Mouse (Mus musculus) cerebellum, adult 2 months (tissue): Measurements from ENCODE around the gene Gm19684.
"Not testable (repeated sequence)": the region's sequence is repeated elsewhere in the genome, so short reads cannot be mapped to it uniquely, and the experiment has no call there.

Source experiments
- CTCF ChIP-seq: fragments of 200-500 bp; IDR thresholded peaks from 2 replicates; pipeline ENCODE4 v1.5.1; 2011; ENCODE audit warnings: low read depth, mild to moderate bottlenecking, control low read depth, low read length, moderate library complexity, borderline replicate concordance; ENCODE audit not compliant: insufficient read depth
- POLR2A ChIP-seq: fragments of 200-500 bp; IDR thresholded peaks from 2 replicates; pipeline ENCODE4 v1.6.1; 2011; ENCODE audit warnings: low read length, control low read depth, borderline replicate concordance; ENCODE audit not compliant: insufficient read depth

GRCm38 (mm10) chr17:36135421-36136231 lies 14.1 kb downstream of the Gm19684 start:
- TF ChIP-seq POLR2A, CTCF: not testable (repeated sequence)
